Mouse (Mus musculus) urinary bladder, postnatal 25 days (tissue): ENCODE measurements around the gene Srpk1.
A peak's percentile ranks its signal among the peaks of the same experiment; 100 is the strongest.

ENCODE experiments used
- DNase-seq: peaks from one replicate; pipeline ENCODE4 v3.0.0; 2022; ENCODE audit warnings: low spot score

Srpk1 gene

DNA sequence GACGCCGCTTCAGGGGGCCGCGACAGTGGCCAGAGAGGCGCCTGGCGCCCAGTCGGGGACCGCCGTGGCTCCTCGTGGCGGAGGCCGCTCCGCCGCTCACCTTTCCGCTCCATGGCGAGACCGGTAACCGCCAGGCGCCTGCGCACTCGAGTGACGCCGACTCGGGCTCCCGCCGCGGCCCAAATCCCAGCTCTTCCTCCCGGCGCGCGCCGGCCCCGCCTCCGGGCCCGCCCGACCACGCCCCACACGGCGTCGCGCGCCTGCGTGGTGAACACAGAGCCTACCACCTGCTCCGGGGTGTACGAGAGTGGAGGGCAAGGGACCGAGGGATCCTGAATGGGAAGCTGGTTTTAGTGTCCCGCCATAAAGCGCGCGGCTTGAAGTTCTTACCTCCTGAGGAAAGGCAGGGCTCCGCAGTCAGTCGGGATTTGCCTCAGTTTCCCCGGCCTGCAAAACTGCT lies at the start of gene Srpk1:
Gene Srpk1 (minus strand): TSS at position 410 of the 460 bp plus-strand sequence.
- peak; percentile 92 for DNase-seq

- DNase-seq = no peak
Observed at GRCm38 (mm10) chr17:28659564-28659963, 37.1 kb upstream of the Srpk1 start.

DNA sequence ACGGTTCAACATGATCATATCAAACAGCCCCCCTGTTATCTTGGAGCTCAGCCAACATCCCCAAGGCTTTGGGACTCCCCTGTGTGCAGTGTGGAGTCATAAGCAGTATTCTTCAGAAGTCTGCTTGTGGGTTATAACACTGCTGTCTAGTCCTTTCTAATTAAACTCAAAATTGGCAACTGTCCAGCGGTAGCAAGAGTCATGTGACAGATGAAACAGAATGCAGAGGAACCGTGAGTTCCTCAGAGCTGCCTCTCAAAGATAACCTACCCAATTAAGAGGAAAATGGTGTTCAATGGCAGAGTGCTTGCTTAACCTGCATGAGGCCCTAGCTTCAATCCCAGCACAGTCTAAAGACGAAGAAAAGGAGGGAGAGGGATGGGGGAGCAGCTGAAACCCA lies 35.4 kb upstream of the Srpk1 start:
- no peak for DNase-seq

- no peak for DNase-seq
Observed at GRCm38 (mm10) chr17:28650268-28650667, 27.8 kb upstream of the Srpk1 start.

DNA sequence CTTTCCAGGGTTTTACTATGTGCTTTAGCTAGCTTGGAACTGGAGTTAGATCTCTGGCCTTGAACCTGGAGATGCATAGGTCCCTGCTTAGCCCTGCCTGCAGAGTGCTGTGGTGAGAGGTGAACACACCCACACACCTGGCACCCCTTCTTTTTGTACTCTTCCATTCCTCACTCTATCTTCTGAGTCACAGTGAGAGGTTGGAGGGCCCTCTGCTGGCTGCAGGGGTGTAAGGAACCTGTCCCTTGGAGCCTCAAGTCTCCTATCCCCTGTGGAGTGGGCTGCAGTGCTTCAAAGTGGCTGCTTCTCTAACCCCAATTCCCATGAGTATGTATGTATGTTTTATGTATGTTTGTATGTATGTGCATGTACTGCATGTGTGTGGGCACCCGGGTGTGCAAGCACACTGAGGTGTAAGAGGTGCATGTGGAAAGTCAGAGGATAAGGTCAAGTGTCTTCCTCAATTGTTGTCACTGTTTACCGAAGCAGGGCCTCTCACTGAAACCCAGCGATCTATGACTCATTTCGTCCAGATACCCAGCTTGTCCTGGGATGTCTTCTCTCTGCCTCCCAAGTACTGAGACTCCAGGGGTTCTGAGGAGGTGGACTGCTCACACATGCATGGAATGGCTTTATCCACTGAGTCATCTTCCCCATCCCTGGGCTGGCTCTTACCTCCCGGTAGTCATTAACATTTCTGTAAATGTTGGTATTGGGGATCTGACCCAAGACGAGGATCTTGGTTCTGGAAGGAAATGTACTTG lies 26.3 kb upstream of the Srpk1 start:
- DNase-seq = peak; percentile 31

- DNase-seq = no peak
Observed at GRCm38 (mm10) chr17:28646221-28646620, 23.7 kb upstream of the Srpk1 start.

- DNase-seq = no peak
Observed at GRCm38 (mm10) chr17:28644112-28644511, 21.6 kb upstream of the Srpk1 start.

GRCm38 (mm10) chr17:28643697-28644096 lies 21.2 kb upstream of the Srpk1 start:
- DNase-seq = no peak

DNA sequence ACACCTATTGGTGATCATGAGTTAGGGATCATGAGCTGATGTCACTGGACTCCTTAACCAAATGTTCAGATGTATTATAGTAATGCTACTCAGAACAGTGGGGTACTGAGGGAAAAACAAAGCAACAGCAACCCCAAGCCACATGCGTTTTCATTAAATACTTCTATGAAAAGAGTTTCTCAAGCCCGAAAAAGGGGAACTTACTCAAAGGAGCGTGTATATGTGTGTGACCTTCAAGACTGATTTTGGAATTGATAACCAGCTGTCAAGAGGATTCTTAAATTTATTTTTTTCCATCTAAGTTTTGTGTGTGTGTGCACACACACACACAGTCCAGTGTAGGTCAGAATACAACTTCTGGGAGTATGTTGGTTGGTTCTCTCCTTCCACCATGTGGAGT lies 17.6 kb upstream of the Srpk1 start:
- DNase-seq = no peak

- no peak for DNase-seq
Observed at GRCm38 (mm10) chr17:28637711-28638690, 15.5 kb upstream of the Srpk1 start.

DNA sequence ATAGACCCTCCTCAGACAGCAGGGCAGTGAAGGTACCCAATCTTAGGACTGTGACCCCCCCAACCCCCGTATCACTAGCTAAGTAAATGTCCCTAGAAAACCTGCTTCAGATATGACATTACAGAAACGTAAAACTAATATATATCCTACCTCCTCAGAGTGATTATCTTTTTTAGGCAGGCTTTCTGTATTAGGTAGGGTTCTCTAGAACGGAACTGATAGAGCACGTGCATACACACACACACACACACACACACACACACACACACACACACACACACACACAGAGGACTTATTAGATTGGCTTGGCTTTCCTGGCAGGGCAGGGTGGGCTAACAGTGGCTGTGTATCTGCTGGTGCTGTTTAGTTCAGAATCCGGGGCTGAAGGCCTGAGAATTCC lies 13.3 kb upstream of the Srpk1 start:
- no peak for DNase-seq

- DNase-seq = no peak
Observed at GRCm38 (mm10) chr17:28629125-28629524, 6.6 kb upstream of the Srpk1 start.

DNA sequence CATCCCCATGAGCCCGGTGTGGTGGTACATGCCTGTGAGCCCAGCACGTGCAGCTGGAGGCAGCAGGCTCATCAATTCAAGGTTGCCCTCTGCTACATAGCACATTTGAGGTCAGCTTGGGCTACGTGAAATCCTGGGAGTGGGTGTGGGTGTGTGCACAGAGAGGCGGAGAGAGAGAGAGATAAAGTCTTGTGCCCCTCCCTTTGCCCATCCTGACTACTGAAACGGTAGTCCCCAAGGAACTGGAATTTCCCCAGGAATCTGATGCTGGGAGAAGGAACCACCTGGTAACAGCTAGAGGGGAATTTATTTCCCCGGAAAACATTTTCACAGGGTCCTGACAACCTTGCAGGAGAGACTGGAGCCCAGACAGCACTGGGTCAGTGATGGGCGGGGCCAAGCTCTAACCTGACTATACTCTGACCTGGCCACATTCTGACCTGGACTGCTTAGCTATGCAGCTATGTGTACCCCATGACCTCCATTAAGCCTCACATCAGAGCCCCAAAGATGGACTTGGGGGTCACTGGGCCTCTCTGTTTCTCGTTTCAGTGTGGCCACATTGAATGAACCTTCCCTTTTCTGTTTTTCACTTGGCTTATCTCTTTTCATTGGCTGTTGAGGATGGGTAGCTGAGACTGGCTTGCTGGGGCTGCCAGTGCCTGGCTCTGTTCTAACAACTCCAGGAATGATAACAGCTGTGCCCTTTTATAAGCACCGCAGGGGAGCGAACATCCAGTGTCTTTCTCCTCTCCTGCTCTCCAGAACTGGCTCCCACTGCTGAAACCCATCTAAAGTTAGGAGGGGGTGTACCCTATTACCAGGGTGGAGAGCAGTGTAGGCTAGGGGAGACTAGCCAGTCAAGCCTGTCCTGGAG lies 6.0 kb upstream of the Srpk1 start:
- DNase-seq = no peak

GRCm38 (mm10) chr17:28626937-28627336 lies 4.4 kb upstream of the Srpk1 start:
- DNase-seq = no peak

DNA sequence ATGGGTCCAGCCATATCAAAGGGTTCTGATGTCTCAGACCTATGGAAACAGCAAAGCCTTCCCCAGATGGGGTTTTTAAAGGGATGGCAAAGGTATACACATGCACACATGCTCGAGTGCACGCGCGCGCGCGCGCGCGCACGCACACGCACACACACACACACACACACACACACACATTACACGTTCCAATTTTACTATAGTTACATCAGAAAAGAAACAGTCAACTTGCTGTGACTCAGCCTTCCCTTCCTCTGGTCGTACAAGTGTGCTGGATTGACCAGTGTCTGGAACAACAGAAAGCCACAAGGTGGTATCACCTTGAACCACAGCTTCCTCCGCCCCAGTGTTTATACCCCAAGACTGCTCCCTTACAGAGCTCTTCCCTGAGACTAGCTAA lies 2.8 kb upstream of the Srpk1 start:
- DNase-seq = no peak

DNA sequence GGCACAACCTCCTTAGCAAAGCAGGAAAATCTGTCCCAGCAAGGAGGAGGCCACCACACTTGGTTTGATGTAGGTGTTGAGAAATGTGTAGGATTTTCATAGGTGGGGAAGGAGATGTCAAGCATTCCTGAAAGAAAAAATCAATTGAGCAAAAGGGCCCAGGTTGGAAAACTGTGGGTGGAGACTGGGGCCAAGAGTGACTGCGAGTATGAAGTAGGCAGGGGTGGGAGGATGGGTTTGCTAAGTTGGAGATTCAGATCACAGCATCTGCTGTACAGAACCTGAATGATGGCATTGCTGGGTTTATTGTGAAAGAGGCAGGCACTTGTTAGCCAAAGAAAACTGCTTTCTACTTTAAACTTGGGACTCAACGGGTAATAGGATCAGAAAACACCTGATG lies 2.3 kb upstream of the Srpk1 start:
- no peak for DNase-seq

DNA sequence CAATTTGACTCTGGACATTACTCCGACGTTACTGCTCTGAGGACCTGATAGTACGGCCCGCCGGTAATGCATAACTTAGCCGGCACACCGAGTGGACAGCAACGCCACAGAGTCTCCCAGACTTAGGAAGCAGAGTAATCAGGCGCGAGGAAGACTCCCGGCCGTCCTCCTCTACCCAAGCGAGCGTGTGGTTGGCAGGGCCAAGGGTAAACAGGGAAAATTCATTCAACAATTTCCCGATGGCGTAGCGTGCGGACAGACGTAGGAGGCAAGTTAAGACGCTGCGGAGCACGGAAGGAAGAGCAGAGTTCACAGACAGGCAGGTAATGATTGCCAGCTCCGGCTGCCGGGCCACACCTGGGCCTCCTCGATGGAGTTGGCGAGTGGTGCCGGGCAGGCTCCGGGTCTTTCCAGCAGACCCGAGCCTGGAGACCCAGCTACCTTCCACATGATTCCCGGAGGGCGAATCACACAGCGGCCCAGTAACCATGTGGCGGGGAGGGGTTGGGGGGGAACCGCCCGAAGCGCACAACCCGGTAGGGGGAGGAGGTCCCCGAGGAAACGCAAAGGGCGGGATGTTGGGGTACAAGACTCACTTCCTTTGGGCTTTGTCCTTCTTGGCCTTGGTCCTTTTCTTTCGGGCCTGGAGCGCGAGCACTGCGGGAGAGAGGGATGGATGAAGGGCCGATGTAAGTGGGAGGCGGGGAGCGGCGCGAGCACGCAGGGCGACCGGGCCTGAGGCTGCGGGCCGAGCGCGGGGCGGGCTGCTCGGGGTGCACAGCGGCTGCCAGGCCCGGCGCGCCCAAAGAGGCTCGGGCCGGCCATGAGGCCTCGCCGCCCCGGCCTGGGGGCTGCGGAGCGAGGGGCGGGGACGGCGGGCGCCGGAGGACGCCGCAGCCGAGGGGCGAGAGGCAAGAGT lies 869 bp downstream of the Srpk1 start:
- peak; percentile 49 for DNase-seq

GRCm38 (mm10) chr17:28618775-28619174 lies 3.7 kb downstream of the Srpk1 start:
- no peak for DNase-seq

GRCm38 (mm10) chr17:28618124-28618523 lies 4.4 kb downstream of the Srpk1 start:
- DNase-seq = no peak

DNA sequence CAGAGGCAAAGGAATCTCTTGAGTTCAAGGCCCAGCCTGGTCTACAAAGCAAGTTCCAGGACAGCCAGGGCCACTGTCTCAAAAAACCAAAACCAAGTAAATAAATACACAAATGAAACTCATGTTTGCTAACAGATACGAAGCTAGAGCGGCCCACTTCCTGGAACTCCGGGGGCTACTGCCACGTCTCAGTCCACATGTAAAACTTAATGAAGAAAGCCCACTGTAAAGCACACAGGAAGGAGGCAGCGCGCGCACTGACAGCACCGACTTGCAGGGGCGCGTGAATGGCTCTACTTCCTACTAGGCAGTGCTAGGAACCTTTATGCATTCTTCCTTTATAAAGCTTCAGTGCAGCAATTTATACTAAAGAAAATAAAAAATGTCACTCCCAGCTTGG lies 4.9 kb downstream of the Srpk1 start:
- DNase-seq = no peak

GRCm38 (mm10) chr17:28615332-28615731 lies 7.2 kb downstream of the Srpk1 start:
- DNase-seq = no peak
